Mouse (Mus musculus): Measurements from ENCODE around the gene Creb3l1.
A peak's percentile ranks its signal among the peaks of the same experiment; 100 is the strongest.

Gene Creb3l1

GRCm38 (mm10) chr2:91997905-91998608 lies 26.2 kb downstream of the Creb3l1 start:
- no peak for DNase-seq (ENCODE audit: low spot score)

- DNase-seq (ENCODE audit: low spot score), result no peak
These were observed 28.3 kb downstream of the Creb3l1 start for GRCm38 (mm10) chr2:91996006-91996405.

GRCm38 (mm10) chr2:91993409-91993808 lies 30.9 kb downstream of the Creb3l1 start:
- no peak for DNase-seq (ENCODE audit: low spot score)

- no peak for DNase-seq (ENCODE audit: low spot score)
These were observed 34.6 kb downstream of the Creb3l1 start for GRCm38 (mm10) chr2:91989750-91990149.

GRCm38 (mm10) chr2:91987542-91987941 lies 36.8 kb downstream of the Creb3l1 start:
- peak; percentile 65 for DNase-seq (ENCODE audit: low spot score)

GRCm38 (mm10) chr2:91986071-91986470 lies 38.2 kb downstream of the Creb3l1 start:
- DNase-seq (ENCODE audit: low spot score), result no peak

GRCm38 (mm10) chr2:91984906-91985525 lies 39.3 kb downstream of the Creb3l1 start:
- DNase-seq (ENCODE audit: low spot score), result no peak

- DNase-seq (ENCODE audit: low spot score), result peak; percentile 41
These were observed 39.9 kb downstream of the Creb3l1 start for GRCm38 (mm10) chr2:91984439-91984838.

GRCm38 (mm10) chr2:91980830-91981229 lies 43.5 kb downstream of the Creb3l1 start:
- DNase-seq (ENCODE audit: low spot score), result no peak

GRCm38 (mm10) chr2:91980245-91980644 lies 44.1 kb downstream of the Creb3l1 start:
- DNase-seq (ENCODE audit: low spot score), result no peak

GRCm38 (mm10) chr2:91978547-91978946 lies 45.8 kb downstream of the Creb3l1 start:
- no peak for DNase-seq (ENCODE audit: low spot score)

- no peak for DNase-seq (ENCODE audit: low spot score)
These were observed 46.3 kb downstream of the Creb3l1 start for GRCm38 (mm10) chr2:91977960-91978359.

- no peak for DNase-seq (ENCODE audit: low spot score)
These were observed 48.4 kb downstream of the Creb3l1 start, which contains the start of gene Dgkz for GRCm38 (mm10) chr2:91975581-91976541. TSS of gene Dgkz (minus strand) at chr2:91975864.

GRCm38 (mm10) chr2:91973416-91974135 lies 50.7 kb downstream of the Creb3l1 start:
- DNase-seq (ENCODE audit: low spot score), result no peak

GRCm38 (mm10) chr2:91972121-91972566 lies 52.2 kb downstream of the Creb3l1 start:
- DNase-seq (ENCODE audit: low spot score), result no peak

- no peak for DNase-seq (ENCODE audit: low spot score)
These were observed 52.8 kb downstream of the Creb3l1 start for GRCm38 (mm10) chr2:91971231-91972097.

- no peak for DNase-seq (ENCODE audit: low spot score)
These were observed 56.3 kb downstream of the Creb3l1 start for GRCm38 (mm10) chr2:91967962-91968361.

- no peak for DNase-seq (ENCODE audit: low spot score)
These were observed 57.9 kb downstream of the Creb3l1 start for GRCm38 (mm10) chr2:91966367-91966766.

- no peak for DNase-seq (ENCODE audit: low spot score)
These were observed 58.9 kb downstream of the Creb3l1 start for GRCm38 (mm10) chr2:91965417-91965816.

- no peak for DNase-seq (ENCODE audit: low spot score)
These were observed 59.6 kb downstream of the Creb3l1 start for GRCm38 (mm10) chr2:91964610-91965204.
